Mouse (Mus musculus): Measurements from ENCODE around the gene Slco6d1. TPM values are rescaled to one million over a fixed set of nuclear protein-coding genes. Genes with fewer than 3 reads are reported as not detected.

Gene Slco6d1
- polyA plus RNA-seq, 1 experiment from 2014 or later, result not detected

Small RNA genes within 50 kb of the gene (microRNA-seq; reads per million reads assigned to microRNA genes)
- gene Gm26134, result not detected
